Mouse (Mus musculus) CH12.LX (cell line): Measurements from ENCODE around the gene Slc2a13.

Experiments used
- BHLHE40 ChIP-seq: IDR thresholded peaks from 2 replicates; pipeline ENCODE4 v1.6.1; 2011; ENCODE audit warnings: mild to moderate bottlenecking, low read depth, low read length, improper control_type of control experiment
- CTCF ChIP-seq, 2 experiments: IDR thresholded peaks in 1 of 2; conservative IDR thresholded peaks in 1 of 2; 2 replicates each; pipeline ENCODE4 v1.5.1; 2011 to 2012; ENCODE audit warnings: low read depth in 2 of 2, low read length in 2 of 2, improper control_type of control experiment in 1 of 2, inconsistent platforms in 1 of 2, mild to moderate bottlenecking in 1 of 2, moderate library complexity in 1 of 2
- ELF1 ChIP-seq: IDR thresholded peaks from 2 replicates; pipeline ENCODE4 v1.6.1; 2014; ENCODE audit warnings: low read depth, mild to moderate bottlenecking, inconsistent platforms, low read length, improper control_type of control experiment
- EP300 ChIP-seq: IDR thresholded peaks from 2 replicates; pipeline ENCODE4 v1.6.1; 2011; ENCODE audit warnings: low read length, improper control_type of control experiment
- ETS1 ChIP-seq: conservative IDR thresholded peaks from 2 replicates; pipeline ENCODE4 v1.6.1; 2012; ENCODE audit warnings: low read depth, mild to moderate bottlenecking, inconsistent platforms, low read length, improper control_type of control experiment, moderate library complexity
- HCFC1 ChIP-seq: IDR thresholded peaks from 2 replicates; pipeline ENCODE4 v1.6.1; 2012; ENCODE audit warnings: low read depth, mild to moderate bottlenecking, inconsistent platforms, low read length, improper control_type of control experiment
- MAFK ChIP-seq: IDR thresholded peaks from 2 replicates; pipeline ENCODE4 v1.6.1; 2011; ENCODE audit warnings: low read length, improper control_type of control experiment; ENCODE audit not compliant: insufficient replicate concordance
- MAX ChIP-seq: IDR thresholded peaks from 2 replicates; pipeline ENCODE4 v1.6.1; 2011; ENCODE audit warnings: low read length, improper control_type of control experiment
- MAZ ChIP-seq: IDR thresholded peaks from 2 replicates; pipeline ENCODE4 v1.6.1; 2012; ENCODE audit warnings: low read depth, mild to moderate bottlenecking, inconsistent platforms, low read length, improper control_type of control experiment, moderate library complexity
- MXI1 ChIP-seq: IDR thresholded peaks from 2 replicates; pipeline ENCODE4 v1.6.1; 2011; ENCODE audit warnings: mild to moderate bottlenecking, low read depth, low read length, improper control_type of control experiment
- POLR2A ChIP-seq: IDR thresholded peaks from 2 replicates; pipeline ENCODE4 v1.6.1; 2011; ENCODE audit warnings: low read depth, mild to moderate bottlenecking, improper control_type of control experiment, low read length
- SIN3A ChIP-seq: IDR thresholded peaks from 2 replicates; pipeline ENCODE4 v1.6.1; 2012; ENCODE audit warnings: low read length, improper control_type of control experiment, inconsistent platforms
- SMC3 ChIP-seq: IDR thresholded peaks from 2 replicates; pipeline ENCODE4 v1.6.1; 2011; ENCODE audit warnings: low read depth, low read length, improper control_type of control experiment
- TBP ChIP-seq: conservative IDR thresholded peaks from 2 replicates; pipeline ENCODE4 v1.6.1; 2011; ENCODE audit warnings: low read depth, low read length, improper control_type of control experiment

DNA sequence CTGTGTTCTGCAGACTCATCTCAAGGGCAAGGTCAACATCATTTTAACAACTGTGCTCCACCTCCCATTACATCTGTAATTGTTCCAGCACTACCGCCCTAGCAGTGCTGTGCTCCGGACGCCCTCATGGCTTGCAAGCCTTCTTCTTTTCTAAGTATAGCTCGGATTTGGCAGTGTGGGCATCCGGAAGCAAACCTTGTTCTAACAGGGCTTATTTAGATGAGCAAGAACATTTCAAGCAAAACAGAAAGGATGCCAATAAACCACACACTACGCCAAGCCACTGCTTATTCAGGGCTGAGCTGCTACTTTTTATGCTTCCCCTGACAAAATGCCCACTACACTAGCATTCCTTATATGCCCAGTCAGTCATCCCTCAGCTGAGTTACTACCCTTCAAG lies 127.7 kb downstream of the Slc2a13 start:
- TF ChIP-seq POLR2A (no peak), MAFK (no peak), BHLHE40 (no peak), CTCF (conservative IDR thresholded peaks at IDR 0.05 in 1 of 2, IDR thresholded peaks at IDR 0.05 in 1 of 2; ENCODE audit: low read depth in 2 of 2, low read length in 2 of 2) (no peak), TBP (no peak), EP300 (no peak), ELF1 (no peak), SIN3A (no peak), HCFC1 (no peak), MAZ (no peak), MXI1 (no peak), ETS1 (no peak), MAX (no peak), SMC3 (no peak)
